Mouse (Mus musculus) neural tube, embryonic 13.5 days (tissue): ENCODE measurements around the gene Scgb1c1. TPM values are rescaled to one million over a fixed set of nuclear protein-coding genes. Genes with fewer than 3 reads are reported as not detected.

Experiments used
- ATAC-seq: fragments of 200-750 bp; cut with Nextera tagmentation; 2 replicates; pipeline ENCODE4 v1.8.0; 2017; ENCODE audit warnings: low read depth, mild to moderate bottlenecking, moderate TSS enrichment, moderate library complexity
- H3K27ac ChIP-seq: fragments of 300-500 bp; sonication (generic); replicated peaks from 2 replicates; pipeline ENCODE4 v1.5.1; 2015; ENCODE audit warnings: moderate library complexity, mild to moderate bottlenecking, inconsistent platforms
- H3K27me3 ChIP-seq: fragments of 300-500 bp; sonication (generic); 2 replicates; pipeline ENCODE4 v1.6.1; 2015; ENCODE audit warnings: mild to moderate bottlenecking, inconsistent platforms
- H3K36me3 ChIP-seq: fragments of 300-500 bp; sonication (generic); 2 replicates; pipeline ENCODE4 v1.6.1; 2015; ENCODE audit warnings: mild to moderate bottlenecking, inconsistent platforms
- H3K4me1 ChIP-seq: fragments of 300-500 bp; sonication (generic); replicated peaks from 2 replicates; pipeline ENCODE4 v1.6.1; 2015; ENCODE audit warnings: inconsistent platforms
- H3K4me2 ChIP-seq: fragments of 300-500 bp; sonication (generic); 2 replicates; pipeline ENCODE4 v1.6.1; 2015; ENCODE audit warnings: inconsistent platforms, mild to moderate bottlenecking, moderate library complexity
- H3K4me3 ChIP-seq: fragments of 300-500 bp; sonication (generic); 2 replicates; pipeline ENCODE4 v1.5.1; 2015; ENCODE audit warnings: mild to moderate bottlenecking, inconsistent platforms
- H3K9ac ChIP-seq: fragments of 300-500 bp; sonication (generic); 2 replicates; pipeline ENCODE4 v1.6.1; 2015; ENCODE audit warnings: moderate library complexity, mild to moderate bottlenecking, inconsistent platforms
- H3K9me3 ChIP-seq: fragments of 300-500 bp; sonication (generic); 2 replicates; pipeline ENCODE4 v1.6.1; 2016; ENCODE audit warnings: inconsistent platforms
- WGBS: fragments of 180-500 bp; shearing (Covaris S2); methylation state at CpG from one replicate; pipeline ENCODE4 v1.1.7; 2015; 5-methylcytosine and 5-hydroxymethylcytosine counted together
- polyA plus RNA-seq: library from polyadenylated mRNA; unstranded; fragments of >200 nt; fragmentation: Nextera tagmentation; extraction: Ambion mirVana; gene quantifications from 2 replicates; pipeline ENCODE4 v1.2.1, GENCODE M21; 2015

Scgb1c1 gene
- polyA plus RNA-seq: not detected in 2 replicates

GRCm38 (mm10) chr7:140844905-140845665, at the start of gene Scgb1c1:
TSS of gene Scgb1c1 (plus strand) at chr7:140845547.
- Histone ChIP-seq H3K9ac (no peak within 1 kb of the TSS), H3K27ac (no peak within 1 kb of the TSS), H3K27me3 (peaks cover 34% of the 10 kb centered on the region), H3K36me3 (no peaks in the 10 kb centered on the region), H3K4me1 (no peaks in the 10 kb centered on the region), H3K9me3 (no peaks in the 10 kb centered on the region), H3K4me2 (no peak within 1 kb of the TSS), H3K4me3 (no peak within 1 kb of the TSS)
- 35% methylated on average over 14 of the region's 14 CpGs for WGBS
- peak; percentile 80 for ATAC-seq

GRCm38 (mm10) chr7:140797619-140798018, 47.7 kb upstream of the Scgb1c1 start:
- H3K9ac ChIP-seq: no peak overlapping the region
- ATAC-seq: no peak
- no peak overlapping the region for H3K27ac ChIP-seq
- H3K4me1 ChIP-seq: no peaks in the 10 kb centered on the region
- no peak overlapping the region for H3K4me3 ChIP-seq
- WGBS: 86% methylated on average over 3 of the region's 3 CpGs
- no peaks in the 10 kb centered on the region for H3K36me3 ChIP-seq
- H3K27me3 ChIP-seq: no peaks in the 10 kb centered on the region
- no peaks in the 10 kb centered on the region for H3K9me3 ChIP-seq
- no peak overlapping the region for H3K4me2 ChIP-seq

- Histone ChIP-seq H3K9ac (no peak overlapping the region), H3K27me3 (no peaks in the 10 kb centered on the region), H3K4me1 (no peaks in the 10 kb centered on the region), H3K4me3 (no peak overlapping the region), H3K9me3 (no peaks in the 10 kb centered on the region), H3K27ac (no peak overlapping the region), H3K36me3 (no peaks in the 10 kb centered on the region), H3K4me2 (no peak overlapping the region)
- no peak for ATAC-seq
- WGBS: 64% methylated on average over 2 of the region's 2 CpGs
Measured at GRCm38 (mm10) chr7:140798212-140798611, 47.1 kb upstream of the Scgb1c1 start.

GRCm38 (mm10) chr7:140802629-140803028, 42.7 kb upstream of the Scgb1c1 start:
- Histone ChIP-seq H3K4me2 (no peak overlapping the region), H3K36me3 (peaks cover 6% of the 10 kb centered on the region), H3K27ac (no peak overlapping the region), H3K9ac (no peak overlapping the region), H3K4me3 (no peak overlapping the region), H3K9me3 (no peaks in the 10 kb centered on the region), H3K27me3 (no peaks in the 10 kb centered on the region), H3K4me1 (no peaks in the 10 kb centered on the region)
- ATAC-seq: no peak
- WGBS: 61% methylated on average over 6 of the region's 6 CpGs

- H3K4me3 ChIP-seq: no peak overlapping the region
- H3K27me3 ChIP-seq: no peaks in the 10 kb centered on the region
- H3K4me2 ChIP-seq: no peak overlapping the region
- H3K9me3 ChIP-seq: no peaks in the 10 kb centered on the region
- peaks cover 12% of the 10 kb centered on the region for H3K36me3 ChIP-seq
- WGBS: 22% methylated on average over 1 of the region's 1 CpGs
- H3K27ac ChIP-seq: no peak overlapping the region
- H3K9ac ChIP-seq: no peak overlapping the region
- ATAC-seq: no peak
- H3K4me1 ChIP-seq: no peaks in the 10 kb centered on the region
Measured at GRCm38 (mm10) chr7:140805704-140806103, 39.6 kb upstream of the Scgb1c1 start.

GRCm38 (mm10) chr7:140810496-140810895, 34.9 kb upstream of the Scgb1c1 start:
- Histone ChIP-seq H3K4me3 (no peak overlapping the region), H3K4me2 (no peak overlapping the region), H3K36me3 (peaks cover 41% of the 10 kb centered on the region), H3K9ac (no peak overlapping the region), H3K4me1 (no peaks in the 10 kb centered on the region), H3K27me3 (no peaks in the 10 kb centered on the region), H3K27ac (no peak overlapping the region), H3K9me3 (no peaks in the 10 kb centered on the region)
- WGBS: 94% methylated on average over 6 of the region's 6 CpGs
- no peak for ATAC-seq

- peaks cover 41% of the 10 kb centered on the region for H3K36me3 ChIP-seq
- no peak for ATAC-seq
- H3K4me3 ChIP-seq: no peak overlapping the region
- no peak overlapping the region for H3K4me2 ChIP-seq
- H3K27ac ChIP-seq: no peak overlapping the region
- H3K9ac ChIP-seq: no peak overlapping the region
- no peaks in the 10 kb centered on the region for H3K4me1 ChIP-seq
- no peaks in the 10 kb centered on the region for H3K9me3 ChIP-seq
- WGBS: 89% methylated on average over 13 of the region's 13 CpGs
- no peaks in the 10 kb centered on the region for H3K27me3 ChIP-seq
Measured at GRCm38 (mm10) chr7:140811714-140812113, 33.6 kb upstream of the Scgb1c1 start.

GRCm38 (mm10) chr7:140812850-140813249, 32.5 kb upstream of the Scgb1c1 start:
- no peak overlapping the region for H3K27ac ChIP-seq
- no peak overlapping the region for H3K4me3 ChIP-seq
- ATAC-seq: no peak
- 92% methylated on average over 12 of the region's 12 CpGs for WGBS
- no peaks in the 10 kb centered on the region for H3K27me3 ChIP-seq
- no peak overlapping the region for H3K9ac ChIP-seq
- peaks cover 41% of the 10 kb centered on the region for H3K36me3 ChIP-seq
- no peaks in the 10 kb centered on the region for H3K9me3 ChIP-seq
- no peak overlapping the region for H3K4me2 ChIP-seq
- no peaks in the 10 kb centered on the region for H3K4me1 ChIP-seq

GRCm38 (mm10) chr7:140820173-140820572, 25.2 kb upstream of the Scgb1c1 start:
- Histone ChIP-seq H3K27ac (no peak overlapping the region), H3K36me3 (peaks cover 11% of the 10 kb centered on the region), H3K4me1 (peaks cover 18% of the 10 kb centered on the region), H3K9me3 (no peaks in the 10 kb centered on the region), H3K4me2 (peak overlapping the region; percentile 66), H3K27me3 (0 out of 2 replicates have a peak, but pooled peaks cover 4% of the 10 kb centered on the region), H3K4me3 (0 out of 2 replicates have a peak overlapping the region, but pooled peaks have one; percentile 5), H3K9ac (no peak overlapping the region)
- ATAC-seq: no peak
- 48% methylated on average over 4 of the region's 4 CpGs for WGBS

GRCm38 (mm10) chr7:140821305-140821652, 24.1 kb upstream of the Scgb1c1 start:
- Histone ChIP-seq H3K4me3 (peak overlapping the region; percentile 64), H3K4me1 (peaks cover 18% of the 10 kb centered on the region), H3K9me3 (no peaks in the 10 kb centered on the region), H3K4me2 (peak overlapping the region; percentile 66), H3K36me3 (peaks cover 11% of the 10 kb centered on the region), H3K27me3 (0 out of 2 replicates have a peak, but pooled peaks cover 4% of the 10 kb centered on the region), H3K9ac (peak overlapping the region; percentile 78), H3K27ac (peak overlapping the region; percentile 90)
- peak; percentile 68 for ATAC-seq
- WGBS: 45% methylated on average over 5 of the region's 5 CpGs

- Histone ChIP-seq H3K36me3 (peaks cover 11% of the 10 kb centered on the region), H3K4me1 (peaks cover 18% of the 10 kb centered on the region), H3K9me3 (no peaks in the 10 kb centered on the region), H3K27me3 (0 out of 2 replicates have a peak, but pooled peaks cover 4% of the 10 kb centered on the region), H3K27ac (peak within 1 kb of the TSS; percentile 90), H3K9ac (peak within 1 kb of the TSS; percentile 78), H3K4me2 (peak within 1 kb of the TSS; percentile 66), H3K4me3 (peak within 1 kb of the TSS; percentile 64)
- WGBS: 2% methylated on average over 21 of the region's 21 CpGs
- peak; percentile 93 for ATAC-seq
Measured at GRCm38 (mm10) chr7:140821653-140822329, 23.6 kb upstream of the Scgb1c1 start, which contains the start of gene Zfp941. TSS of gene Zfp941 (minus strand) at chr7:140822178.

- Histone ChIP-seq H3K4me1 (peaks cover 18% of the 10 kb centered on the region), H3K9ac (no peak overlapping the region), H3K4me2 (no peak overlapping the region), H3K27ac (no peak overlapping the region), H3K9me3 (no peaks in the 10 kb centered on the region), H3K36me3 (peaks cover 5% of the 10 kb centered on the region), H3K4me3 (no peak overlapping the region), H3K27me3 (0 out of 2 replicates have a peak, but pooled peaks cover 4% of the 10 kb centered on the region)
- 87% methylated on average over 4 of the region's 4 CpGs for WGBS
- ATAC-seq: no peak
Measured at GRCm38 (mm10) chr7:140822731-140823130, 22.6 kb upstream of the Scgb1c1 start.
